Mouse (Mus musculus): ENCODE measurements at regions not wholly inside any gene's neighbourhood (a gene's known extent, or its start where the extent isn't known, plus 50 kb on each side); places are given as distances from the start of the nearest gene placed in this dataset.

GRCm38 (mm10) chr4:131191106-131191880, 247.1 kb downstream of the Matn1 start:
- TF ChIP-seq POLR2AphosphoS2 (IDR thresholded peaks at IDR 0.05; ENCODE audit: low read depth, low read length) (no peak), EP300 (IDR thresholded peaks at IDR 0.05; ENCODE audit: low read length) (no peak), CTCF (conservative IDR thresholded peaks at IDR 0.05 in 1 of 2, IDR thresholded peaks at IDR 0.05 in 1 of 2; ENCODE audit: low read depth in 2 of 2, low read length in 2 of 2) (no peak), MEF2A (IDR thresholded peaks at IDR 0.05; ENCODE audit: borderline replicate concordance, low read depth, low read length) (no peak), ETS1 (conservative IDR thresholded peaks at IDR 0.05; ENCODE audit: low read depth, low read length) (no peak), POLR2A (IDR thresholded peaks at IDR 0.05; ENCODE audit: low read depth, low read length) (no peak), NELFE (IDR thresholded peaks at IDR 0.05; ENCODE audit: low read depth, low read length) (no peak)

Data from CH12.LX (cell line).